Mouse (Mus musculus) midbrain, embryonic 13.5 days (tissue): Measurements from ENCODE around the gene Prpf40a. TPM values are rescaled to one million over a fixed set of nuclear protein-coding genes. Genes with fewer than 3 reads are reported as not detected.
A peak's percentile ranks its signal among the peaks of the same experiment; 100 is the strongest.

Source experiments
- ATAC-seq: fragments of 200-750 bp; cut with Nextera tagmentation; 2 replicates; pipeline ENCODE4 v1.8.0; 2017; ENCODE audit warnings: mild to moderate bottlenecking, moderate TSS enrichment, moderate library complexity
- H3K27ac ChIP-seq: fragments of 300-500 bp; sonication (generic); 2 replicates; pipeline ENCODE4 v1.5.1; 2015; ENCODE audit warnings: inconsistent platforms, mild to moderate bottlenecking, moderate library complexity
- H3K27me3 ChIP-seq: fragments of 300-500 bp; sonication (generic); 2 replicates; pipeline ENCODE4 v1.6.1; 2015; ENCODE audit warnings: mild to moderate bottlenecking, inconsistent platforms
- H3K36me3 ChIP-seq: fragments of 300-500 bp; sonication (generic); 2 replicates; pipeline ENCODE4 v1.6.1; 2015; ENCODE audit warnings: mild to moderate bottlenecking, inconsistent platforms
- H3K4me1 ChIP-seq: fragments of 300-500 bp; sonication (generic); replicated peaks from 2 replicates; pipeline ENCODE4 v1.6.1; 2015; ENCODE audit warnings: inconsistent platforms
- H3K4me2 ChIP-seq: fragments of 300-500 bp; sonication (generic); replicated peaks from 2 replicates; pipeline ENCODE4 v1.6.1; 2015; ENCODE audit warnings: moderate library complexity, mild to moderate bottlenecking, inconsistent platforms
- H3K4me3 ChIP-seq: fragments of 300-500 bp; sonication (generic); replicated peaks from 2 replicates; pipeline ENCODE4 v1.5.1; 2015; ENCODE audit warnings: mild to moderate bottlenecking, inconsistent platforms
- H3K9ac ChIP-seq: fragments of 300-500 bp; sonication (generic); replicated peaks from 2 replicates; pipeline ENCODE4 v1.6.1; 2015; ENCODE audit warnings: mild to moderate bottlenecking, inconsistent platforms
- H3K9me3 ChIP-seq: fragments of 300-500 bp; sonication (generic); 2 replicates; pipeline ENCODE4 v1.6.1; 2016; ENCODE audit warnings: mild to moderate bottlenecking, inconsistent platforms
- WGBS: fragments of 180-500 bp; shearing (Covaris S2); methylation state at CpG from one replicate; pipeline ENCODE4 v1.1.7; 2015; 5-methylcytosine and 5-hydroxymethylcytosine counted together
- polyA plus RNA-seq: library from polyadenylated mRNA; unstranded; fragments of >200 nt; fragmentation: Nextera tagmentation; extraction: Ambion mirVana; gene quantifications from 2 replicates; pipeline ENCODE4 v1.2.1, GENCODE M21; 2015

The Prpf40a gene
- polyA plus RNA-seq, result 152 and 154 TPM in 2 replicates

- peak; percentile 97 for ATAC-seq
- Histone ChIP-seq H3K4me3 (peak within 1 kb of the TSS; percentile 70), H3K27ac (peak within 1 kb of the TSS; percentile 96), H3K9me3 (no peaks in the 10 kb centered on the region), H3K4me2 (peak within 1 kb of the TSS; percentile 83), H3K36me3 (peaks cover 13% of the 10 kb centered on the region), H3K4me1 (peaks cover 35% of the 10 kb centered on the region), H3K9ac (peak within 1 kb of the TSS; percentile 89), H3K27me3 (no peaks in the 10 kb centered on the region)
- WGBS, result under 1% methylated on average over 49 of the region's 53 CpGs
Observed at GRCm38 (mm10) chr2:53190684-53191511, at the start of gene Prpf40a. Gene Prpf40a (minus strand): TSS chr2:53191284.

GRCm38 (mm10) chr2:53222242-53222641, 31.2 kb upstream of the Prpf40a start:
- Histone ChIP-seq H3K27me3 (no peaks in the 10 kb centered on the region), H3K4me1 (no peaks in the 10 kb centered on the region), H3K4me2 (no peak overlapping the region), H3K9me3 (peaks cover 7% of the 10 kb centered on the region), H3K27ac (no peak overlapping the region), H3K9ac (no peak overlapping the region), H3K4me3 (no peak overlapping the region), H3K36me3 (peaks cover 11% of the 10 kb centered on the region)
- no peak for ATAC-seq
- WGBS, result 97% methylated on average over 5 of the region's 5 CpGs

- no peaks in the 10 kb centered on the region for H3K27me3 ChIP-seq
- WGBS, result 98% methylated on average over 1 of the region's 1 CpGs
- H3K4me3 ChIP-seq, result no peak overlapping the region
- H3K9ac ChIP-seq, result no peak overlapping the region
- peaks cover 44% of the 10 kb centered on the region for H3K36me3 ChIP-seq
- H3K9me3 ChIP-seq, result no peaks in the 10 kb centered on the region
- no peak overlapping the region for H3K27ac ChIP-seq
- no peak overlapping the region for H3K4me2 ChIP-seq
- ATAC-seq, result no peak
- no peaks in the 10 kb centered on the region for H3K4me1 ChIP-seq
Observed at GRCm38 (mm10) chr2:53213493-53213892, 22.4 kb upstream of the Prpf40a start.

GRCm38 (mm10) chr2:53206749-53207148, 15.7 kb upstream of the Prpf40a start:
- H3K27me3 ChIP-seq, result no peaks in the 10 kb centered on the region

GRCm38 (mm10) chr2:53204373-53205274, 13.5 kb upstream of the Prpf40a start:
- peak; percentile 77 for ATAC-seq
- H3K36me3 ChIP-seq, result 0 out of 2 replicates have a peak, but pooled peaks cover 11% of the 10 kb centered on the region
- no peak overlapping the region for H3K9ac ChIP-seq
- 78% methylated on average over 5 of the region's 5 CpGs for WGBS
- H3K27ac ChIP-seq, result no peak overlapping the region
- no peaks in the 10 kb centered on the region for H3K4me1 ChIP-seq
- H3K4me3 ChIP-seq, result no peak overlapping the region
- H3K4me2 ChIP-seq, result no peak overlapping the region
- no peaks in the 10 kb centered on the region for H3K27me3 ChIP-seq
- no peaks in the 10 kb centered on the region for H3K9me3 ChIP-seq

More at GRCm38 (mm10) chr2:53206749-53207148, 15.7 kb upstream of the Prpf40a start:
- Histone ChIP-seq H3K36me3 (peaks cover 11% of the 10 kb centered on the region), H3K9ac (no peak overlapping the region), H3K4me3 (no peak overlapping the region), H3K4me1 (no peaks in the 10 kb centered on the region), H3K4me2 (no peak overlapping the region), H3K9me3 (no peaks in the 10 kb centered on the region), H3K27ac (no peak overlapping the region)
- no peak for ATAC-seq

- Histone ChIP-seq H3K9me3 (no peaks in the 10 kb centered on the region), H3K9ac (no peak overlapping the region), H3K4me3 (no peak overlapping the region), H3K4me1 (no peaks in the 10 kb centered on the region), H3K27me3 (no peaks in the 10 kb centered on the region), H3K4me2 (no peak overlapping the region), H3K36me3 (peaks cover 27% of the 10 kb centered on the region), H3K27ac (no peak overlapping the region)
- no peak for ATAC-seq
- WGBS, result 95% methylated on average over 4 of the region's 4 CpGs
Observed at GRCm38 (mm10) chr2:53200164-53200885, 9.2 kb upstream of the Prpf40a start.

GRCm38 (mm10) chr2:53199203-53199602, 8.1 kb upstream of the Prpf40a start:
- WGBS, result 98% methylated on average over 1 of the region's 1 CpGs
- H3K27me3 ChIP-seq, result no peaks in the 10 kb centered on the region
- H3K9me3 ChIP-seq, result no peaks in the 10 kb centered on the region
- H3K27ac ChIP-seq, result no peak overlapping the region
- no peak for ATAC-seq
- H3K4me2 ChIP-seq, result no peak overlapping the region
- H3K9ac ChIP-seq, result no peak overlapping the region
- peaks cover 31% of the 10 kb centered on the region for H3K36me3 ChIP-seq
- H3K4me3 ChIP-seq, result no peak overlapping the region
- H3K4me1 ChIP-seq, result 0 out of 2 replicates have a peak, but pooled peaks cover 4% of the 10 kb centered on the region

GRCm38 (mm10) chr2:53196431-53196830, 5.3 kb upstream of the Prpf40a start:
- H3K36me3 ChIP-seq, result peaks cover 31% of the 10 kb centered on the region
- H3K4me2 ChIP-seq, result no peak overlapping the region
- H3K4me3 ChIP-seq, result no peak overlapping the region
- no peaks in the 10 kb centered on the region for H3K9me3 ChIP-seq
- no peaks in the 10 kb centered on the region for H3K27me3 ChIP-seq
- WGBS, result 90% methylated on average over 10 of the region's 10 CpGs
- H3K9ac ChIP-seq, result no peak overlapping the region
- ATAC-seq, result no peak
- no peak overlapping the region for H3K27ac ChIP-seq
- H3K4me1 ChIP-seq, result peaks cover 19% of the 10 kb centered on the region

GRCm38 (mm10) chr2:53192386-53192785, 1.3 kb upstream of the Prpf40a start:
- Histone ChIP-seq H3K4me2 (peak overlapping the region; percentile 83), H3K9ac (peak overlapping the region; percentile 87), H3K36me3 (peaks cover 26% of the 10 kb centered on the region), H3K27ac (peak overlapping the region; percentile 96), H3K4me1 (peaks cover 35% of the 10 kb centered on the region), H3K4me3 (peak overlapping the region; percentile 70), H3K9me3 (no peaks in the 10 kb centered on the region), H3K27me3 (no peaks in the 10 kb centered on the region)
- peak; percentile 5 for ATAC-seq
- under 1% methylated on average over 20 of the region's 20 CpGs for WGBS

- WGBS, result under 1% methylated on average over 69 of the region's 82 CpGs
- ATAC-seq, result peak; percentile 89
Observed at GRCm38 (mm10) chr2:53191523-53192220, 588 bp upstream of the Prpf40a start, which contains the start of gene Arl6ip6. Gene Arl6ip6 (plus strand): TSS chr2:53191726.

GRCm38 (mm10) chr2:53189811-53190210, 1.3 kb downstream of the Prpf40a start:
- peaks cover 6% of the 10 kb centered on the region; the same call in 1 of the 2 replicates for H3K36me3 ChIP-seq
- H3K27ac ChIP-seq, result no peak overlapping the region
- H3K9ac ChIP-seq, result peak overlapping the region; percentile 36; the same call in 1 of the 2 replicates
- H3K4me1 ChIP-seq, result peaks cover 32% of the 10 kb centered on the region
- H3K9me3 ChIP-seq, result no peaks in the 10 kb centered on the region
- no peak for ATAC-seq
- H3K27me3 ChIP-seq, result no peaks in the 10 kb centered on the region
- WGBS, result 67% methylated on average over 3 of the region's 3 CpGs
- peak overlapping the region; percentile 70 for H3K4me3 ChIP-seq
- H3K4me2 ChIP-seq, result peak overlapping the region; percentile 58

More at GRCm38 (mm10) chr2:53191523-53192220, 588 bp upstream of the Prpf40a start, which contains the start of gene Arl6ip6:
- H3K9ac ChIP-seq, result peak within 1 kb of the TSS; percentile 89
- H3K36me3 ChIP-seq, result peaks cover 19% of the 10 kb centered on the region
- no peaks in the 10 kb centered on the region for H3K9me3 ChIP-seq
- H3K27me3 ChIP-seq, result no peaks in the 10 kb centered on the region
- H3K4me1 ChIP-seq, result peaks cover 35% of the 10 kb centered on the region
- peak within 1 kb of the TSS; percentile 96 for H3K27ac ChIP-seq
- peak within 1 kb of the TSS; percentile 83 for H3K4me2 ChIP-seq
- H3K4me3 ChIP-seq, result peak within 1 kb of the TSS; percentile 70
